Mouse (Mus musculus) heart, adult 2 months (tissue): ENCODE results near the gene Col25a1.

Experiments used
- CTCF ChIP-seq: fragments of 200-600 bp; IDR thresholded peaks from 2 replicates; pipeline ENCODE4 v1.8.1; 2022; ENCODE audit warnings: antibody characterized with exemption, mild to moderate bottlenecking, moderate library complexity
- POLR2A ChIP-seq: fragments of 200-500 bp; IDR thresholded peaks from 2 replicates; pipeline ENCODE4 v1.6.1; 2011; ENCODE audit warnings: mild to moderate bottlenecking, low read depth, low read length, control low read depth; ENCODE audit not compliant: insufficient read depth

DNA sequence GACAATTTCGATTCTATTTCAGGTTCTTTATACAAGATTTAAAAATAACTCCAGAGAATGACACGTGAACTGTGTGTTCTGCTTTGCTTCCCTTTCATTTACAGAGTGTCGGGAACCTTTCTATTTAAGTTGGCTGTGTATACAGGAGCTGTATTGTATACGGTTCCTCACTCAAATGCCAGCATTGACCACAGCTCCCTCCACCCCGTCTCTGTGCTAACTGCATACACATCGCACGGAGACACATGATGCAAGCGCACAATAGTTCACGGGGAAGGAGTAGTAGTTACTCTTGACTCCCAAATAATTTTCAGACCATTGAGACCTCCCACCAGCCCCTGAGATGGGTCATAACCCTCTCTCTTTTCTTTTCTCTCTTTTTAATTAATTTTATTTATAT is 197.6 kb downstream of the Col25a1 start:
- TF ChIP-seq POLR2A (no peak), CTCF (no peak)
